Mouse (Mus musculus): ENCODE measurements around the gene Tcf12.

Gene Tcf12

GRCm38 (mm10) chr9:71982826-71983225 lies 128.8 kb downstream of the Tcf12 start:
- CTCF ChIA-PET: no interaction called here

GRCm38 (mm10) chr9:71981071-71981470 lies 130.6 kb downstream of the Tcf12 start:
- CTCF ChIA-PET: interaction anchor here (0.6 kb wide), 1 partner anchor 83 kb away, joined by 3 read pairs; no protein-coding TSS in a partner anchor

GRCm38 (mm10) chr9:71980579-71980978 lies 131.1 kb downstream of the Tcf12 start:
- CTCF ChIA-PET: no interaction called here

- CTCF ChIA-PET: interaction anchor here (0.7 kb wide), 1 partner anchor 52 kb away, joined by 4 read pairs; no protein-coding TSS in a partner anchor
Measured at GRCm38 (mm10) chr9:71978886-71979285, 132.8 kb downstream of the Tcf12 start.

GRCm38 (mm10) chr9:71976034-71976433 lies 135.6 kb downstream of the Tcf12 start:
- CTCF ChIA-PET: interaction anchor here (0.6 to 0.7 kb wide), 2 partner anchors 13 to 1906 kb away, joined by 3 read pairs; no protein-coding TSS in a partner anchor

GRCm38 (mm10) chr9:71975141-71975540 lies 136.5 kb downstream of the Tcf12 start:
- CTCF ChIA-PET: no interaction called here

GRCm38 (mm10) chr9:71974541-71974959 lies 137.1 kb downstream of the Tcf12 start:
- CTCF ChIA-PET: no interaction called here

GRCm38 (mm10) chr9:71964039-71964438 lies 147.6 kb downstream of the Tcf12 start:
- CTCF ChIA-PET: no interaction called here

GRCm38 (mm10) chr9:71960026-71960396 lies 151.7 kb downstream of the Tcf12 start:
- CTCF ChIA-PET: interaction anchor here (0.6 to 0.9 kb wide), 2 partner anchors 53 to 1399 kb away, joined by 4 to 7 read pairs; no protein-coding TSS in a partner anchor

- CTCF ChIA-PET: interaction anchor here (0.9 kb wide), 1 partner anchor 52 kb away, joined by 7 read pairs; no protein-coding TSS in a partner anchor
Measured at GRCm38 (mm10) chr9:71959259-71960025, 152.2 kb downstream of the Tcf12 start.

- CTCF ChIA-PET: interaction anchor here (0.6 kb wide), 1 partner anchor 1697 kb away, joined by 3 read pairs; no protein-coding TSS in a partner anchor
Measured at GRCm38 (mm10) chr9:71953217-71953616, 158.5 kb downstream of the Tcf12 start.

- CTCF ChIA-PET: interaction anchor here (0.6 kb wide), 1 partner anchor 1697 kb away, joined by 3 read pairs; no protein-coding TSS in a partner anchor
Measured at GRCm38 (mm10) chr9:71952621-71953076, 159.0 kb downstream of the Tcf12 start.

GRCm38 (mm10) chr9:71951926-71952325 lies 159.7 kb downstream of the Tcf12 start:
- CTCF ChIA-PET: no interaction called here

- CTCF ChIA-PET: no interaction called here
Measured at GRCm38 (mm10) chr9:71951341-71951740, 160.3 kb downstream of the Tcf12 start.

- CTCF ChIA-PET: no interaction called here
Measured at GRCm38 (mm10) chr9:71944801-71945200, 166.9 kb downstream of the Tcf12 start.

GRCm38 (mm10) chr9:71942424-71942823 lies 169.2 kb downstream of the Tcf12 start:
- CTCF ChIA-PET: no interaction called here

- CTCF ChIA-PET: no interaction called here
Measured at GRCm38 (mm10) chr9:71940016-71940415, 171.7 kb downstream of the Tcf12 start.

GRCm38 (mm10) chr9:71936199-71936598 lies 175.5 kb downstream of the Tcf12 start:
- CTCF ChIA-PET: no interaction called here

- CTCF ChIA-PET: no interaction called here
Measured at GRCm38 (mm10) chr9:71934833-71935232, 176.8 kb downstream of the Tcf12 start.

- CTCF ChIA-PET: no interaction called here
Measured at GRCm38 (mm10) chr9:71931965-71932364, 179.7 kb downstream of the Tcf12 start.

GRCm38 (mm10) chr9:71931358-71931715 lies 180.3 kb downstream of the Tcf12 start:
- CTCF ChIA-PET: no interaction called here

GRCm38 (mm10) chr9:71930431-71931357 lies 181.0 kb downstream of the Tcf12 start:
- CTCF ChIA-PET: no interaction called here

GRCm38 (mm10) chr9:71916662-71916953 lies 195.1 kb downstream of the Tcf12 start:
- CTCF ChIA-PET: no interaction called here
